Mouse (Mus musculus) midbrain, embryonic 15.5 days (tissue): ENCODE measurements at regions not wholly inside any gene's neighbourhood (a gene's known extent, or its start where the extent isn't known, plus 50 kb on each side); places are given as distances from the start of the nearest gene placed in this dataset.
A peak's percentile ranks its signal among the peaks of the same experiment; 100 is the strongest.

Source experiments
- ATAC-seq: fragments of 200-750 bp; cut with Nextera tagmentation; replicated peaks from 2 replicates; pipeline ENCODE4 v1.8.0; 2017; ENCODE audit warnings: moderate TSS enrichment
- H3K27ac ChIP-seq: fragments of 300-500 bp; sonication (generic); 2 replicates; pipeline ENCODE4 v1.5.1; 2015; ENCODE audit warnings: mild to moderate bottlenecking, inconsistent platforms
- H3K27me3 ChIP-seq: fragments of 300-500 bp; sonication (generic); replicated peaks from 2 replicates; pipeline ENCODE4 v1.6.1; 2015; ENCODE audit warnings: inconsistent platforms
- H3K36me3 ChIP-seq: fragments of 300-500 bp; sonication (generic); replicated peaks from 2 replicates; pipeline ENCODE4 v1.6.1; 2015; ENCODE audit warnings: inconsistent platforms
- H3K4me1 ChIP-seq: fragments of 300-500 bp; sonication (generic); 2 replicates; pipeline ENCODE4 v1.6.1; 2015; ENCODE audit warnings: inconsistent platforms
- H3K4me2 ChIP-seq: fragments of 300-500 bp; sonication (generic); 2 replicates; pipeline ENCODE4 v1.6.1; 2015; ENCODE audit warnings: inconsistent platforms, mild to moderate bottlenecking, moderate library complexity
- H3K4me3 ChIP-seq: fragments of 300-500 bp; sonication (generic); 2 replicates; pipeline ENCODE4 v1.5.1; 2015; ENCODE audit warnings: mild to moderate bottlenecking, inconsistent platforms
- H3K9ac ChIP-seq: fragments of 300-500 bp; sonication (generic); 2 replicates; pipeline ENCODE4 v1.6.1; 2015; ENCODE audit warnings: mild to moderate bottlenecking, inconsistent platforms
- H3K9me3 ChIP-seq: fragments of 300-500 bp; sonication (generic); 2 replicates; pipeline ENCODE4 v1.6.1; 2016; ENCODE audit warnings: inconsistent platforms
- WGBS: fragments of 180-500 bp; shearing (Covaris S2); methylation state at CpG from one replicate; pipeline ENCODE4 v1.1.7; 2015; ENCODE audit warnings: mixed read lengths; 5-methylcytosine and 5-hydroxymethylcytosine counted together

GRCm38 (mm10) chr17:83958706-83959105 is 110.9 kb upstream of the Haao start:
- no peak overlapping the region for H3K4me3 ChIP-seq
- H3K4me2 ChIP-seq: no peak overlapping the region
- no peak overlapping the region for H3K9ac ChIP-seq
- no peaks in the 10 kb centered on the region for H3K9me3 ChIP-seq
- no peaks in the 10 kb centered on the region for H3K36me3 ChIP-seq
- no peaks in the 10 kb centered on the region for H3K27me3 ChIP-seq
- peak overlapping the region; percentile 10; the same call in 1 of the 2 replicates for H3K27ac ChIP-seq
- WGBS: 73% methylated on average over 3 of the region's 3 CpGs
- H3K4me1 ChIP-seq: peaks cover 32% of the 10 kb centered on the region
- no peak for ATAC-seq

GRCm38 (mm10) chr17:83957661-83958540 is 110.1 kb upstream of the Haao start:
- Histone ChIP-seq H3K36me3 (no peaks in the 10 kb centered on the region), H3K4me2 (no peak overlapping the region), H3K27ac (no peak overlapping the region), H3K27me3 (no peaks in the 10 kb centered on the region), H3K9me3 (no peaks in the 10 kb centered on the region), H3K9ac (no peak overlapping the region), H3K4me3 (no peak overlapping the region), H3K4me1 (peaks cover 34% of the 10 kb centered on the region)
- no peak for ATAC-seq
- WGBS: 66% methylated on average over 12 of the region's 12 CpGs

- Histone ChIP-seq H3K4me2 (no peak overlapping the region), H3K9ac (no peak overlapping the region), H3K4me1 (peaks cover 34% of the 10 kb centered on the region), H3K27ac (no peak overlapping the region), H3K27me3 (no peaks in the 10 kb centered on the region), H3K36me3 (no peaks in the 10 kb centered on the region), H3K4me3 (no peak overlapping the region), H3K9me3 (no peaks in the 10 kb centered on the region)
- 69% methylated on average over 12 of the region's 12 CpGs for WGBS
- ATAC-seq: no peak
These were observed 109.2 kb upstream of the Haao start for GRCm38 (mm10) chr17:83956821-83957565.

- H3K4me1 ChIP-seq: peaks cover 34% of the 10 kb centered on the region
- H3K4me2 ChIP-seq: no peak overlapping the region
- no peak overlapping the region for H3K4me3 ChIP-seq
- WGBS: 65% methylated on average over 5 of the region's 5 CpGs
- H3K9me3 ChIP-seq: no peaks in the 10 kb centered on the region
- no peak overlapping the region for H3K9ac ChIP-seq
- no peak overlapping the region for H3K27ac ChIP-seq
- ATAC-seq: no peak
- no peaks in the 10 kb centered on the region for H3K27me3 ChIP-seq
- H3K36me3 ChIP-seq: no peaks in the 10 kb centered on the region
These were observed 108.2 kb upstream of the Haao start for GRCm38 (mm10) chr17:83955978-83956377.

GRCm38 (mm10) chr17:83955058-83955697 is 107.4 kb upstream of the Haao start:
- H3K4me2 ChIP-seq: no peak overlapping the region
- H3K4me1 ChIP-seq: peaks cover 34% of the 10 kb centered on the region
- 0 out of 2 replicates have a peak, but pooled peaks have one; percentile 10 for ATAC-seq

GRCm38 (mm10) chr17:83954291-83955057 is 106.7 kb upstream of the Haao start:
- ATAC-seq: peak; percentile 80
- Histone ChIP-seq H3K27ac (peak overlapping the region; percentile 79), H3K9me3 (no peaks in the 10 kb centered on the region), H3K4me3 (no peak overlapping the region), H3K27me3 (no peaks in the 10 kb centered on the region), H3K4me1 (peaks cover 31% of the 10 kb centered on the region), H3K9ac (no peak overlapping the region), H3K4me2 (no peak overlapping the region), H3K36me3 (no peaks in the 10 kb centered on the region)
- 5% methylated on average over 16 of the region's 16 CpGs for WGBS

More at GRCm38 (mm10) chr17:83955058-83955697, 107.4 kb upstream of the Haao start:
- Histone ChIP-seq H3K9me3 (no peaks in the 10 kb centered on the region), H3K36me3 (no peaks in the 10 kb centered on the region), H3K27ac (peak overlapping the region; percentile 79), H3K4me3 (no peak overlapping the region), H3K27me3 (no peaks in the 10 kb centered on the region), H3K9ac (no peak overlapping the region)
- 62% methylated on average over 10 of the region's 10 CpGs for WGBS

- Histone ChIP-seq H3K27me3 (no peaks in the 10 kb centered on the region), H3K4me3 (no peak overlapping the region), H3K9ac (no peak overlapping the region), H3K4me2 (no peak overlapping the region), H3K27ac (peak overlapping the region; percentile 79), H3K4me1 (peaks cover 22% of the 10 kb centered on the region), H3K36me3 (no peaks in the 10 kb centered on the region), H3K9me3 (no peaks in the 10 kb centered on the region)
- whole genome bisulfite sequencing: 47% methylated on average over 7 of the region's 7 CpGs
- no peak for ATAC-seq
These were observed 105.9 kb upstream of the Haao start for GRCm38 (mm10) chr17:83953656-83954055.

GRCm38 (mm10) chr17:83946718-83947117 is 99.0 kb upstream of the Haao start:
- Histone ChIP-seq H3K4me1 (peaks cover 6% of the 10 kb centered on the region; the same call in 1 of the 2 replicates), H3K27me3 (no peaks in the 10 kb centered on the region), H3K9me3 (no peaks in the 10 kb centered on the region), H3K36me3 (no peaks in the 10 kb centered on the region), H3K4me3 (no peak overlapping the region), H3K4me2 (no peak overlapping the region), H3K9ac (no peak overlapping the region), H3K27ac (no peak overlapping the region)
- no peak for ATAC-seq
- 16% methylated on average over 4 of the region's 4 CpGs for WGBS

- Histone ChIP-seq H3K4me2 (no peak overlapping the region), H3K9me3 (no peaks in the 10 kb centered on the region), H3K27me3 (no peaks in the 10 kb centered on the region), H3K27ac (peak overlapping the region; percentile 54; the same call in 1 of the 2 replicates), H3K4me1 (peaks cover 17% of the 10 kb centered on the region), H3K36me3 (no peaks in the 10 kb centered on the region), H3K4me3 (no peak overlapping the region), H3K9ac (no peak overlapping the region)
- 84% methylated on average over 10 of the region's 10 CpGs for WGBS
- no peak for ATAC-seq
These were observed 91.6 kb upstream of the Haao start for GRCm38 (mm10) chr17:83939344-83939743.

GRCm38 (mm10) chr17:83938671-83939244 is 91.0 kb upstream of the Haao start:
- 47% methylated on average over 11 of the region's 11 CpGs for WGBS
- Histone ChIP-seq H3K9me3 (no peaks in the 10 kb centered on the region), H3K27me3 (no peaks in the 10 kb centered on the region), H3K4me2 (no peak overlapping the region), H3K9ac (no peak overlapping the region), H3K4me3 (no peak overlapping the region), H3K4me1 (peaks cover 17% of the 10 kb centered on the region), H3K36me3 (no peaks in the 10 kb centered on the region), H3K27ac (peak overlapping the region; percentile 54)
- peak; percentile 76 for ATAC-seq

GRCm38 (mm10) chr17:83937576-83937975 is 89.8 kb upstream of the Haao start:
- WGBS: 22% methylated on average over 10 of the region's 10 CpGs

More at GRCm38 (mm10) chr17:83937576-83937975, 89.8 kb upstream of the Haao start:
- no peak overlapping the region for H3K4me3 ChIP-seq
- no peaks in the 10 kb centered on the region for H3K9me3 ChIP-seq
- peaks cover 17% of the 10 kb centered on the region for H3K4me1 ChIP-seq
- H3K36me3 ChIP-seq: no peaks in the 10 kb centered on the region
- H3K27ac ChIP-seq: 0 out of 2 replicates have a peak overlapping the region, but pooled peaks have one; percentile 25
- no peak overlapping the region for H3K9ac ChIP-seq
- H3K4me2 ChIP-seq: no peak overlapping the region
- 0 out of 2 replicates have a peak, but pooled peaks have one; percentile 9 for ATAC-seq
- H3K27me3 ChIP-seq: no peaks in the 10 kb centered on the region
